Mouse (Mus musculus) ovary, postnatal 10 days (tissue): ENCODE data around the gene Ncstn.

Source experiments
- DNase-seq: peaks from one replicate; pipeline ENCODE4 v3.0.0; 2022; ENCODE audit warnings: low spot score

Gene Ncstn

GRCm38 (mm10) chr1:172082101-172082898 lies at the start of gene Ncstn, which contains the start of gene Copa:
TSS of gene Ncstn (minus strand) at chr1:172082795.
TSS of gene Copa (plus strand) at chr1:172082529.
- DNase-seq, result peak; percentile 82

- DNase-seq, result no peak
Measured at GRCm38 (mm10) chr1:172132319-172132718, 49.7 kb upstream of the Ncstn start.

- DNase-seq, result no peak
Measured at GRCm38 (mm10) chr1:172129780-172130179, 47.2 kb upstream of the Ncstn start.

- no peak for DNase-seq
Measured at GRCm38 (mm10) chr1:172129108-172129507, 46.5 kb upstream of the Ncstn start.

- DNase-seq, result no peak
Measured at GRCm38 (mm10) chr1:172128563-172128962, 46.0 kb upstream of the Ncstn start.

GRCm38 (mm10) chr1:172127487-172127886 lies 44.9 kb upstream of the Ncstn start:
- DNase-seq, result no peak

GRCm38 (mm10) chr1:172126376-172127347 lies 44.1 kb upstream of the Ncstn start, which contains the start of gene Pex19:
TSS of gene Pex19 (plus strand) at chr1:172126755.
- peak; percentile 45 for DNase-seq

GRCm38 (mm10) chr1:172124572-172124971 lies 42.0 kb upstream of the Ncstn start:
- DNase-seq, result no peak

- no peak for DNase-seq
Measured at GRCm38 (mm10) chr1:172122671-172123070, 40.1 kb upstream of the Ncstn start.

GRCm38 (mm10) chr1:172119720-172120119 lies 37.1 kb upstream of the Ncstn start:
- no peak for DNase-seq

- DNase-seq, result no peak
Measured at GRCm38 (mm10) chr1:172119100-172119499, 36.5 kb upstream of the Ncstn start.

- no peak for DNase-seq
Measured at GRCm38 (mm10) chr1:172116948-172117347, 34.4 kb upstream of the Ncstn start.

- DNase-seq, result no peak
Measured at GRCm38 (mm10) chr1:172107777-172108477, 25.3 kb upstream of the Ncstn start.

GRCm38 (mm10) chr1:172105101-172105500 lies 22.5 kb upstream of the Ncstn start:
- no peak for DNase-seq

GRCm38 (mm10) chr1:172103619-172104018 lies 21.0 kb upstream of the Ncstn start:
- DNase-seq, result no peak

GRCm38 (mm10) chr1:172099325-172100033 lies 16.9 kb upstream of the Ncstn start:
- no peak for DNase-seq

- no peak for DNase-seq
Measured at GRCm38 (mm10) chr1:172095202-172095601, 12.6 kb upstream of the Ncstn start.

GRCm38 (mm10) chr1:172094295-172094694 lies 11.7 kb upstream of the Ncstn start:
- DNase-seq, result no peak

GRCm38 (mm10) chr1:172093522-172093921 lies 10.9 kb upstream of the Ncstn start:
- DNase-seq, result no peak

- DNase-seq, result no peak
Measured at GRCm38 (mm10) chr1:172082899-172083445, 377 bp upstream of the Ncstn start.

- DNase-seq, result no peak
Measured at GRCm38 (mm10) chr1:172077981-172078380, 4.6 kb downstream of the Ncstn start.
